Mouse (Mus musculus) heart, adult 2 months (tissue): ENCODE measurements at regions not wholly inside any gene's neighbourhood (a gene's known extent, or its start where the extent isn't known, plus 50 kb on each side); places are given as distances from the start of the nearest gene placed in this dataset.

Experiments used
- DNase-seq, 2 experiments: peaks; one replicate each; pipeline ENCODE4 v3.0.0; 2021
- H3K27ac ChIP-seq: fragments of 200-600 bp; 2 replicates; pipeline ENCODE4 v1.8.1; 2022
- H3K27me3 ChIP-seq: fragments of 200-500 bp; 2 replicates; pipeline ENCODE4 v1.6.1; 2012; ENCODE audit warnings: mild to moderate bottlenecking, low read length, inconsistent platforms, mixed read lengths; ENCODE audit not compliant: control insufficient read depth, insufficient read depth
- H3K36me3 ChIP-seq: fragments of 200-500 bp; 2 replicates; pipeline ENCODE4 v1.6.1; 2012; ENCODE audit warnings: low read length, inconsistent platforms; ENCODE audit not compliant: control insufficient read depth, insufficient read depth
- H3K4me1 ChIP-seq: fragments of 200-500 bp; 2 replicates; pipeline ENCODE4 v1.6.1; 2011; ENCODE audit warnings: low read length; ENCODE audit not compliant: control insufficient read depth, insufficient read depth
- H3K4me3 ChIP-seq: fragments of 200-600 bp; 2 replicates; pipeline ENCODE4 v1.8.1; 2022
- H3K79me2 ChIP-seq: fragments of 200-500 bp; replicated peaks from 2 replicates; pipeline ENCODE4 v1.6.1; 2012; ENCODE audit warnings: mild to moderate bottlenecking, inconsistent platforms, low read length, moderate library complexity, mixed read lengths; ENCODE audit not compliant: control insufficient read depth, insufficient read depth
- H3K9ac ChIP-seq: fragments of 200-500 bp; 2 replicates; pipeline ENCODE4 v1.6.1; 2012; ENCODE audit warnings: low read depth, mild to moderate bottlenecking, control low read depth, inconsistent platforms, low read length, mixed read lengths
- CTCF ChIP-seq: fragments of 200-600 bp; IDR thresholded peaks from 2 replicates; pipeline ENCODE4 v1.8.1; 2022; ENCODE audit warnings: antibody characterized with exemption, mild to moderate bottlenecking, moderate library complexity
- EP300 ChIP-seq: fragments of 200-500 bp; IDR thresholded peaks from 2 replicates; pipeline ENCODE4 v1.6.1; 2011; ENCODE audit warnings: low read depth, low read length, control low read depth; ENCODE audit not compliant: insufficient read depth
- POLR2A ChIP-seq: fragments of 200-500 bp; IDR thresholded peaks from 2 replicates; pipeline ENCODE4 v1.6.1; 2011; ENCODE audit warnings: mild to moderate bottlenecking, low read depth, low read length, control low read depth; ENCODE audit not compliant: insufficient read depth
- WGBS: fragments of 180-500 bp; shearing (Covaris S2); methylation state at CpG from one replicate; pipeline ENCODE4 v1.1.7; 2018; 5-methylcytosine and 5-hydroxymethylcytosine counted together
- intact Hi-C: fragments of 180-260 bp; cut with DNase I; formaldehyde crosslinking; loops from one replicate; pipeline ENCODE4 v1.15.1; 2025

DNA sequence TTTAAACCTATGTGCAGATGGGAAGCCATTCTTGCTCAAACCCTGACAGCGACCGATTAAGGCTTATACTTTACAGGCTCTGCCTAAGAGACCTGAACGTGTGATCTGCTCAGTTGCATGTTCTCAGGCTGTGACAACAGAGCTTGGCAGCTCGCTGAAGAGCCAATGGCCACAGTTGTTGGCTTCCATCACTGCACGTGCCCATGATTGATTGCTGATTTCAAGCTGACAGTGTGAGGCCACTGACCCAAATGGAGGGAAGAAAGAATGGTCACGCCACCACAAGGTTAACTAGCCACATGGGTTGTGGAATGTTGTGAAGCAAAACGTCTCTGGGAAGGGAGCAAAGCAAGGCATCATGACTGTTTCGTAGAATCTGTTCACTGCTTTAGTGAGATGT, 303.8 kb downstream of the Gadd45g start:
- intact Hi-C loops = no loop called here
- TF ChIP-seq EP300 (no peak), POLR2A (no peak), CTCF (no peak)
- WGBS = 93% methylated on average over 8 of the region's 8 CpGs

DNA sequence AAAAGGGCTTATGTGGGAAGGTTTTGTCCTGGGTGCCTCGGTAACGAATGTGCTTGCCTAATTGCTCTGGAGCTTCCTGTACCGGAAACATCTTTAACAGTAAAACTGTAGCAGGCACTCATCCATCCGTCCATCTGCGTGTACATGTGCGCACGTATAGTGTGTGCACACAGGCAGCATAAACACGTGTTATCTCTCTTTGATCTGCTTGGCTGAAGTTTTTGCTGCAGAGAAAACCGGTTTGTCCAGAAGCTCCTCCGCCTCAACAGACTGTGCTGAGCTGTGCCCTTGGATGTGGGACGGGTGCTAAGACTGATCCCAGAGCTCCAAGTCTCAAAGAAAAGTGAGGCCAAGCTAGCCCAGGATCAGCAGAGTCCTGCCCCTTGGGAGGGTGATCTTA, 305.3 kb downstream of the Gadd45g start:
- no peak for TF ChIP-seq CTCF
- TF ChIP-seq POLR2A = no peak
- TF ChIP-seq EP300 = no peak
- no peaks in the 10 kb centered on the region for H3K27me3 ChIP-seq
- H3K79me2 ChIP-seq = no peaks in the 10 kb centered on the region
- intact Hi-C loops = no loop called here
- H3K4me1 ChIP-seq = no peaks in the 10 kb centered on the region; the same call in 1 of the 2 replicates
- no peak overlapping the region for H3K9ac ChIP-seq
- H3K4me3 ChIP-seq = no peak overlapping the region
- 73% methylated on average over 11 of the region's 11 CpGs for WGBS
- DNase-seq = no peak
- H3K27ac ChIP-seq = no peak overlapping the region
- H3K36me3 ChIP-seq = no peaks in the 10 kb centered on the region

More for the DNA sequence above, 303.8 kb downstream of the Gadd45g start:
- Histone ChIP-seq H3K36me3 (no peaks in the 10 kb centered on the region), H3K79me2 (no peaks in the 10 kb centered on the region), H3K9ac (no peak overlapping the region), H3K4me1 (no peaks in the 10 kb centered on the region; the same call in 1 of the 2 replicates), H3K27me3 (no peaks in the 10 kb centered on the region), H3K27ac (no peak overlapping the region), H3K4me3 (no peak overlapping the region)
- DNase-seq = no peak

DNA sequence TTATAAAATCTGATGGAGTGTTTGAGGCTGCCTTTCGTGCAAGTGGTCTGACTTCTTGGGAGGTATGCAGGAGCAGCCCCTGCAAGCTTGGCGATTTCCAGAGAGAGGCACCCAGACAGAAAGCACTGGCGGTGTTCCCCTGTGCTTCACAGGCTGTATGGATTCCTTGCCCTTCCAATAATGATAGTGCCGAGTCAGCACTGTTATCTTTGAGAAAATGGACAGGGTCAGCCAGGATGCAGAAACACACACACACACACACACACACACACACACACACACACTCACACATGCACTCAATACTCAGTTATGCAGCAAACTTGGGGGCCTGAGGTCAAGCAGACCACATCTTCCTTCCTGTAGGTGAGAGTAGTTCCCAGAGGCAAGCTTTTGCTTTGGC, 305.7 kb downstream of the Gadd45g start:
- intact Hi-C loops = no loop called here
- no peak for DNase-seq
- 70% methylated on average over 4 of the region's 4 CpGs for WGBS

DNA sequence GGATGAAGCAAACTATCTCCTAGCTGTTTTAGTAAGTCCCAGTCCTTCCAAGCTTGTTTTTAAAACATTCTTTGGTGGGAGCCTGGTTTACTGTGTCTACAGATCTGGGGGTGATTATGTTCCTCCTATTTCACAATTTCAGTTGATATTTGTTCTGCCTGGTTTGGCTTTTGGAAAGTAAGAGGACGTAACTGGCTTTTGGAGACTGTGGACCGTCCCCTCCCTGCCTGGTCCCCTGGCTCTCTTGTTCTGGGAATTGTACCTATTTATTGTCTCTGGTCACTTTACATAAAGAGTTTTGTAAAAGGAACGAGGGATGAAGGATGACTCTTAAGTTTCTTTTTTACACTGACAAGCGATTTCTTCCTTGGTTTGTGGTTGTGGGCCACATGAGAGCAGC, 306.6 kb downstream of the Gadd45g start:
- Histone ChIP-seq H3K4me3 (no peak overlapping the region), H3K9ac (no peak overlapping the region), H3K79me2 (no peaks in the 10 kb centered on the region), H3K27me3 (no peaks in the 10 kb centered on the region), H3K36me3 (no peaks in the 10 kb centered on the region), H3K27ac (no peak overlapping the region), H3K4me1 (no peaks in the 10 kb centered on the region; the same call in 1 of the 2 replicates)
- no peak for DNase-seq
- no peak for TF ChIP-seq CTCF
- no peak for TF ChIP-seq POLR2A
- TF ChIP-seq EP300 = no peak
- 87% methylated on average over 4 of the region's 4 CpGs for whole genome bisulfite sequencing
- intact Hi-C loops = no loop called here

More for the DNA sequence above, 305.7 kb downstream of the Gadd45g start:
- H3K27ac ChIP-seq = no peak overlapping the region
- no peak for TF ChIP-seq POLR2A
- no peak for TF ChIP-seq EP300
- no peak for TF ChIP-seq CTCF
- H3K9ac ChIP-seq = no peak overlapping the region
- no peaks in the 10 kb centered on the region for H3K27me3 ChIP-seq
- H3K79me2 ChIP-seq = no peaks in the 10 kb centered on the region
- H3K36me3 ChIP-seq = no peaks in the 10 kb centered on the region
- no peaks in the 10 kb centered on the region; the same call in 1 of the 2 replicates for H3K4me1 ChIP-seq
- no peak overlapping the region for H3K4me3 ChIP-seq

DNA sequence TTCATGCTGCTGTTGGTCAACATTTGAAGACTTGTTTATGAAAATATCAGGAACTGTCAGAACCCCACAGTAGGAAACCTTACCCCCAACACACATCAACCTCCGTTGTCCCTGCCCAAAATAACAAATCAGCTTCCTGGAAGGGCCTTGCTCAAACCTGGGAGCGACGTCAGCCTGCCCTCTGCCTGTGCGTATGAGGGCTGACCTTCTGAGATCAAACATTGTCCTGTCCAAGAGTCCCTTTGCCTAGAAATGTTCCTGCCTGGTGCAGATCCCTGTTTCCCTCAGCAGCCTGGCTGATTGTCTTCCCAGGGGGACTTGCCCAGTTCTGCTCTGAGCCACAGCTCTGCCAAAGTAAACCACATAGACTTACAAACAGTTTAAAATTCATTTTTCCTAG, 307.1 kb downstream of the Gadd45g start:
- peak in 1 of 2 experiments; percentile 19 for DNase-seq
- H3K4me1 ChIP-seq = no peaks in the 10 kb centered on the region; the same call in 1 of the 2 replicates
- no peak overlapping the region for H3K4me3 ChIP-seq
- WGBS = 26% methylated on average over 4 of the region's 4 CpGs
- H3K36me3 ChIP-seq = no peaks in the 10 kb centered on the region
- intact Hi-C loops = no loop called here
- H3K9ac ChIP-seq = no peak overlapping the region
- TF ChIP-seq CTCF = peak; percentile 19; the same call in 1 of the 2 replicates
- no peak for TF ChIP-seq POLR2A
- no peak for TF ChIP-seq EP300
- H3K27ac ChIP-seq = no peak overlapping the region
- no peaks in the 10 kb centered on the region for H3K79me2 ChIP-seq
- no peaks in the 10 kb centered on the region for H3K27me3 ChIP-seq

DNA sequence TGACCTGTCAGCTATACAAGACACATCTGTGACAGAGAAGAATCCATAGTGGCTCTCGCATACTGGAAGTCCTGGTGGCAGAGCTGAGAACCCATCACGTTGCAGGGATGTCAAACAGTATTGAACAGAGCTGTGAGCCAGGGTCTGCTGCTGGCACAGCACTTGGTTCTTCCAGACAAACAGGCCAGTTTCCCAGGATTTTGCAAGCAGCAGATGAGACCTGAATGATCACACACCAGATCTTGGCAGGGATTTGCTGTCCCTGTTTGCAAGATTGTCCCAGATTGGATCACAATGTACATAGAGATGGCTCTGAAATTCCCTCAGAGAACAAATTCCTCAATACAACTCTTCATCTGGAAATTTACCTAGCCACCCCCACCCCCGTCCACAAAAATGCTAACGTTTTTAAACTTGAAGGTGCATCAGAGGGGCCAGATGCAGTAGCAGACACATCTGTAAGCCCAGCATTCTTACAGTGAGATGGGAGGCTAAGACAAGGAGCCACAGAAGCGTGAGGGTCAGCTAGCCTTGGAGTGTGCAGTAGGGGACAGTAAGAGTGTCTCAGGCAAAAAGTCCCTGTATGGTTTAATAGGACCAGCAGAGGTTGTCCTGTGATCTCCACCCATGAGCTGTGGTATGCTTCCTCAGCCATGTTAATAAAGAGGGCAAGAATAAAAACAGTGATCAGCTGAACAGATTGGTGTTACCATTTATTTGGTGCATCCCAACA, 307.8 kb downstream of the Gadd45g start:
- WGBS = 75% methylated on average over 5 of the region's 5 CpGs
- Histone ChIP-seq H3K4me1 (no peaks in the 10 kb centered on the region; the same call in 1 of the 2 replicates), H3K79me2 (no peaks in the 10 kb centered on the region), H3K27me3 (no peaks in the 10 kb centered on the region), H3K9ac (no peak overlapping the region), H3K36me3 (no peaks in the 10 kb centered on the region), H3K4me3 (no peak overlapping the region), H3K27ac (no peak overlapping the region)
- no peak for DNase-seq
- no peak for TF ChIP-seq CTCF
- TF ChIP-seq EP300 = no peak
- no peak for TF ChIP-seq POLR2A
- intact Hi-C loops = no loop called here
